Mouse (Mus musculus) lung, adult 2 months (tissue): ENCODE measurements around the gene Phf21a.

Experiments used
- CTCF ChIP-seq: fragments of 200-500 bp; IDR thresholded peaks from 2 replicates; pipeline ENCODE4 v1.5.1; 2011; ENCODE audit warnings: mild to moderate bottlenecking, low read length, control low read depth; ENCODE audit not compliant: insufficient read depth
- POLR2A ChIP-seq: fragments of 200-500 bp; IDR thresholded peaks from 2 replicates; pipeline ENCODE4 v1.6.1; 2011; ENCODE audit warnings: low read depth, mild to moderate bottlenecking, control low read depth, low read length, borderline replicate concordance; ENCODE audit errors: extremely low read depth

GRCm38 (mm10) chr2:92291526-92291925 is 198.6 kb downstream of the Phf21a start:
- TF ChIP-seq POLR2A: no peak
- no peak for TF ChIP-seq CTCF
